Mouse (Mus musculus) hindbrain, postnatal 0 days (tissue): ENCODE measurements around the gene Atp2b4. TPM values are rescaled to one million over a fixed set of nuclear protein-coding genes. Genes with fewer than 3 reads are reported as not detected.

Experiments used
- ATAC-seq: fragments of 200-750 bp; cut with Nextera tagmentation; 2 replicates; pipeline ENCODE4 v1.8.0; 2017; ENCODE audit warnings: mild to moderate bottlenecking, moderate TSS enrichment, moderate library complexity
- DNase-seq: peaks from one replicate; pipeline ENCODE4 v3.0.0-alpha.2; 2015; ENCODE audit warnings: low spot score
- H3K27ac ChIP-seq: fragments of 300-500 bp; sonication (generic); 2 replicates; pipeline ENCODE4 v1.5.1; 2014; ENCODE audit warnings: mild to moderate bottlenecking
- H3K27me3 ChIP-seq: fragments of 300-500 bp; sonication (generic); 2 replicates; pipeline ENCODE4 v1.6.1; 2014; ENCODE audit warnings: low read length, mixed read lengths; ENCODE audit not compliant: insufficient read depth
- H3K36me3 ChIP-seq: fragments of 300-500 bp; sonication (generic); 2 replicates; pipeline ENCODE4 v1.6.1; 2014; ENCODE audit warnings: low read length, mixed read lengths; ENCODE audit not compliant: insufficient read depth
- H3K4me1 ChIP-seq: fragments of 300-500 bp; sonication (generic); 2 replicates; pipeline ENCODE4 v1.6.1; 2014; ENCODE audit warnings: antibody characterized with exemption, low read length, mixed read lengths; ENCODE audit not compliant: insufficient read depth
- H3K4me2 ChIP-seq: fragments of 300-500 bp; sonication (generic); 2 replicates; pipeline ENCODE4 v1.6.1; 2014; ENCODE audit warnings: low read depth, mild to moderate bottlenecking, low read length, moderate library complexity, mixed read lengths
- H3K4me3 ChIP-seq: fragments of 300-500 bp; sonication (generic); 2 replicates; pipeline ENCODE4 v1.5.1; 2014; ENCODE audit warnings: low read length
- H3K9ac ChIP-seq: fragments of 300-500 bp; sonication (generic); replicated peaks from 2 replicates; pipeline ENCODE4 v1.6.1; 2014; ENCODE audit warnings: mild to moderate bottlenecking, low read length, moderate library complexity, mixed read lengths
- H3K9me3 ChIP-seq: fragments of 300-500 bp; sonication (generic); 2 replicates; pipeline ENCODE4 v1.6.1; 2016; ENCODE audit warnings: low read length, mixed read lengths
- CTCF ChIP-seq: IDR thresholded peaks from 2 replicates; pipeline ENCODE4 v1.5.1; 2016; ENCODE audit warnings: antibody characterized with exemption, control low read depth, low read depth
- WGBS: fragments of 180-500 bp; shearing (Covaris S2); extraction: QIAGEN DNeasy Blood & Tissue Kit; methylation state at CpG from one replicate; pipeline ENCODE4 v1.1.7; 2014; 5-methylcytosine and 5-hydroxymethylcytosine counted together
- polyA plus RNA-seq: library from polyadenylated mRNA; unstranded; fragments of >200 nt; fragmentation: Nextera tagmentation; extraction: Ambion mirVana; gene quantifications from 2 replicates; pipeline ENCODE4 v1.2.1, GENCODE M21; 2015
- total RNA-seq: library from RNA; depleted of rRNA; stranded (reverse); fragments of >200 nt; gene quantifications from 2 replicates; pipeline ENCODE4 v1.2.3, GENCODE M21; 2014

Atp2b4 gene
- total and polyA plus RNA-seq, 2 experiments from 2014 or later, result 13.2 to 57.3 TPM

- Histone ChIP-seq H3K36me3 (peaks cover under 1% of the 10 kb centered on the region; the same call in 1 of the 2 replicates), H3K4me3 (no peak overlapping the region), H3K27ac (no peak overlapping the region), H3K9ac (no peak overlapping the region), H3K4me1 (peaks cover 8% of the 10 kb centered on the region), H3K4me2 (no peak overlapping the region), H3K27me3 (no peaks in the 10 kb centered on the region), H3K9me3 (no peaks in the 10 kb centered on the region)
- 98% methylated on average over 7 of the region's 7 CpGs for WGBS
- DNase-seq, result no peak
- no peak for ATAC-seq
- TF ChIP-seq CTCF, result no peak
Observed at GRCm38 (mm10) chr1:133662941-133663340, 137.9 kb downstream of the Atp2b4 start.

GRCm38 (mm10) chr1:133661203-133661933 lies 139.5 kb downstream of the Atp2b4 start, which contains the start of gene Gm38394:
Gm38394 (minus strand) TSS chr1:133661318.
- Histone ChIP-seq H3K27me3 (no peaks in the 10 kb centered on the region), H3K27ac (peak within 1 kb of the TSS; percentile 94), H3K4me2 (peak within 1 kb of the TSS; percentile 97), H3K4me1 (peaks cover 14% of the 10 kb centered on the region), H3K9me3 (no peaks in the 10 kb centered on the region), H3K9ac (peak within 1 kb of the TSS; percentile 77), H3K4me3 (peak within 1 kb of the TSS; percentile 76), H3K36me3 (peaks cover 10% of the 10 kb centered on the region; the same call in 1 of the 2 replicates)
- TF ChIP-seq CTCF, result no peak
- ATAC-seq (peak; percentile 99), DNase-seq (peak; percentile 99)
- 4% methylated on average over 26 of the region's 26 CpGs for WGBS

GRCm38 (mm10) chr1:133660466-133661202 lies 140.2 kb downstream of the Atp2b4 start, which contains the start of gene Zbed6:
Zbed6 (minus strand) TSS chr1:133660885.
- peaks cover 10% of the 10 kb centered on the region; the same call in 1 of the 2 replicates for H3K36me3 ChIP-seq
- H3K4me2 ChIP-seq, result peak within 1 kb of the TSS; percentile 97
- no peaks in the 10 kb centered on the region for H3K27me3 ChIP-seq
- H3K27ac ChIP-seq, result peak within 1 kb of the TSS; percentile 94
- peak within 1 kb of the TSS; percentile 77 for H3K9ac ChIP-seq
- no peak for TF ChIP-seq CTCF
- ATAC-seq (peak; percentile 88), DNase-seq (peak; percentile 87)
- H3K4me3 ChIP-seq, result peak within 1 kb of the TSS; percentile 76
- under 1% methylated on average over 37 of the region's 41 CpGs for WGBS
- H3K9me3 ChIP-seq, result no peaks in the 10 kb centered on the region
- H3K4me1 ChIP-seq, result peaks cover 16% of the 10 kb centered on the region

- H3K36me3 ChIP-seq, result peaks cover 10% of the 10 kb centered on the region; the same call in 1 of the 2 replicates
- no peaks in the 10 kb centered on the region for H3K27me3 ChIP-seq
- H3K4me1 ChIP-seq, result peaks cover 16% of the 10 kb centered on the region
- TF ChIP-seq CTCF, result no peak
- no peak overlapping the region for H3K27ac ChIP-seq
- no peak overlapping the region for H3K4me3 ChIP-seq
- ATAC-seq (no peak), DNase-seq (no peak)
- no peak overlapping the region for H3K9ac ChIP-seq
- no peaks in the 10 kb centered on the region for H3K9me3 ChIP-seq
- WGBS, result 77% methylated on average over 3 of the region's 3 CpGs
- no peak overlapping the region for H3K4me2 ChIP-seq
Observed at GRCm38 (mm10) chr1:133658878-133659277, 142.0 kb downstream of the Atp2b4 start.

- DNase-seq, result no peak
- Histone ChIP-seq H3K9me3 (no peaks in the 10 kb centered on the region), H3K36me3 (peaks cover 10% of the 10 kb centered on the region; the same call in 1 of the 2 replicates), H3K4me2 (no peak overlapping the region), H3K4me3 (no peak overlapping the region), H3K27ac (no peak overlapping the region), H3K27me3 (no peaks in the 10 kb centered on the region), H3K4me1 (peaks cover 16% of the 10 kb centered on the region), H3K9ac (no peak overlapping the region)
- ATAC-seq, result no peak
- 62% methylated on average over 5 of the region's 5 CpGs for WGBS
- no peak for TF ChIP-seq CTCF
Observed at GRCm38 (mm10) chr1:133656811-133657210, 144.0 kb downstream of the Atp2b4 start.

GRCm38 (mm10) chr1:133653033-133653432 lies 147.8 kb downstream of the Atp2b4 start:
- H3K36me3 ChIP-seq, result peaks cover 10% of the 10 kb centered on the region; the same call in 1 of the 2 replicates
- no peaks in the 10 kb centered on the region for H3K27me3 ChIP-seq
- DNase-seq (no peak), ATAC-seq (no peak)
- H3K4me3 ChIP-seq, result no peak overlapping the region
- H3K4me2 ChIP-seq, result no peak overlapping the region
- TF ChIP-seq CTCF, result no peak
- H3K4me1 ChIP-seq, result peaks cover 9% of the 10 kb centered on the region; the same call in 1 of the 2 replicates
- no peaks in the 10 kb centered on the region for H3K9me3 ChIP-seq
- H3K9ac ChIP-seq, result no peak overlapping the region
- WGBS, result 94% methylated on average over 1 of the region's 1 CpGs
- no peak overlapping the region for H3K27ac ChIP-seq
